Mouse (Mus musculus) C2C12 (cell line): ENCODE measurements around the gene Pde11a.

Experiments
- CEBPB ChIP-seq: IDR thresholded peaks from one replicate; pipeline ENCODE4 v1.6.1; 2011; ENCODE audit warnings: low read depth, mild to moderate bottlenecking, control low read depth, moderate library complexity
- CTCF ChIP-seq: IDR thresholded peaks from one replicate; pipeline ENCODE4 v1.5.1; 2011; ENCODE audit not compliant: control insufficient read depth, insufficient read depth, insufficient read length
- FOSL1 ChIP-seq: IDR thresholded peaks from one replicate; pipeline ENCODE4 v1.8.0; 2011; ENCODE audit warnings: mild to moderate bottlenecking, low read length; ENCODE audit not compliant: poor library complexity, insufficient read depth, severe bottlenecking
- MAX ChIP-seq: IDR thresholded peaks from one replicate; pipeline ENCODE4 v1.6.1; 2011; ENCODE audit warnings: mild to moderate bottlenecking, control low read depth
- USF1 ChIP-seq: IDR thresholded peaks from one replicate; pipeline ENCODE4 v1.6.1; 2011; ENCODE audit warnings: low read depth, mild to moderate bottlenecking, control low read depth, moderate library complexity

GRCm38 (mm10) chr2:76132983-76133382, 205.6 kb downstream of the Pde11a start:
- no peak for TF ChIP-seq USF1
- no peak for TF ChIP-seq FOSL1
- no peak for TF ChIP-seq CTCF
- no peak for TF ChIP-seq CEBPB
- no peak for TF ChIP-seq MAX
